22 mouse cellular contexts compared by ENCODE assay signal in genomic region chr3:34813046-34813625, GRCm38 (mm10).
DNase-seq lines count a peak whose midpoint lies in the region; ATAC-seq lines count a peak whose summit lies in the region.
"Had no signal": no experiment of that assay in that cellular context is flagged by ENCODE, and none has a peak within 500 bp of the region (broad histone marks: within the 10 kb centered on the region; RNA-seq: fewer than 3 reads in every experiment).

No protein-coding gene starts in this region.

- H3K27me3 ChIP-seq in forebrain, embryonic 14.5 days (replicated peaks; ENCODE audit: control insufficient read depth, insufficient read depth, low read length) = no peaks in the 10 kb centered on the region
- H3K27me3 ChIP-seq in forebrain, embryonic 15.5 days = no peaks in the 10 kb centered on the region
- H3K27me3 ChIP-seq in midbrain, embryonic 16.5 days (ENCODE audit: control insufficient read depth, insufficient read depth, low read depth, low read length) = no peaks in the 10 kb centered on the region
- H3K27me3 ChIP-seq in midbrain, embryonic 10.5 days (ENCODE audit: low read depth, poor library complexity, severe bottlenecking) = peaks cover 14% of the 10 kb centered on the region
- 0 out of 2 replicates have a peak, but pooled peaks cover 3% of the 10 kb centered on the region for H3K27me3 ChIP-seq in neural tube, embryonic 14.5 days (ENCODE audit: control insufficient read depth, insufficient read depth, low read length)

- H3K36me3 ChIP-seq in forebrain, embryonic 14.5 days (ENCODE audit: control insufficient read depth, insufficient read depth, low read length) = no peaks in the 10 kb centered on the region
- no peaks in the 10 kb centered on the region for H3K36me3 ChIP-seq in forebrain, embryonic 15.5 days
- H3K36me3 ChIP-seq in midbrain, embryonic 16.5 days (ENCODE audit: control insufficient read depth, insufficient read depth, low read length) = no peaks in the 10 kb centered on the region
- no peaks in the 10 kb centered on the region for H3K36me3 ChIP-seq in midbrain, embryonic 10.5 days
- no peaks in the 10 kb centered on the region for H3K36me3 ChIP-seq in neural tube, embryonic 14.5 days (ENCODE audit: control insufficient read depth, insufficient read depth, low read length)
- H3K36me3 ChIP-seq: embryonic facial prominence, embryonic 12.5 days; heart, embryonic 10.5 days; hindbrain, embryonic 13.5 days had no signal

- H3K9ac ChIP-seq in forebrain, embryonic 14.5 days (ENCODE audit: low read length) = no peak overlapping the region
- H3K9ac ChIP-seq in forebrain, embryonic 15.5 days (replicated peaks) = no peak overlapping the region
- H3K9ac ChIP-seq in midbrain, embryonic 16.5 days (ENCODE audit: low read depth, low read length) = no peak overlapping the region
- no peak overlapping the region for H3K9ac ChIP-seq in neural tube, embryonic 14.5 days (replicated peaks; ENCODE audit: low read depth, low read length)
- H3K9ac ChIP-seq: embryonic facial prominence, embryonic 12.5 days; hindbrain, embryonic 13.5 days had no signal

- H3K27ac ChIP-seq in forebrain, embryonic 14.5 days (ENCODE audit: low read depth, low read length) = no peak overlapping the region
- H3K27ac ChIP-seq in forebrain, embryonic 15.5 days (replicated peaks) = no peak overlapping the region
- no peak overlapping the region for H3K27ac ChIP-seq in midbrain, embryonic 16.5 days (ENCODE audit: low read length)
- no peak overlapping the region for H3K27ac ChIP-seq in midbrain, embryonic 10.5 days (replicated peaks)
- H3K27ac ChIP-seq in neural tube, embryonic 14.5 days (ENCODE audit: low read depth, low read length) = no peak overlapping the region
- H3K27ac ChIP-seq: embryonic facial prominence, embryonic 12.5 days; gastrocnemius, adult 2 months; heart, embryonic 10.5 days; hindbrain, embryonic 13.5 days; hindbrain, postnatal 0 days had no signal

- no peak overlapping the region for H3K4me3 ChIP-seq in forebrain, embryonic 14.5 days (ENCODE audit: low read depth, low read length)
- H3K4me3 ChIP-seq in forebrain, embryonic 15.5 days = no peak overlapping the region
- no peak overlapping the region for H3K4me3 ChIP-seq in midbrain, embryonic 16.5 days (ENCODE audit: low read depth, low read length)
- no peak overlapping the region for H3K4me3 ChIP-seq in midbrain, embryonic 10.5 days
- H3K4me3 ChIP-seq in neural tube, embryonic 14.5 days (ENCODE audit: low read depth, low read length) = no peak overlapping the region
- H3K4me3 ChIP-seq: embryonic facial prominence, embryonic 12.5 days; gastrocnemius, adult 2 months; heart, embryonic 10.5 days; hindbrain, embryonic 13.5 days had no signal

- DNase-seq in forebrain, embryonic 14.5 days (ENCODE audit: low spot score) = peak; percentile 53
- no peak for DNase-seq in midbrain, embryonic 10.5 days (ENCODE audit: low spot score)
- peak; percentile 29 for DNase-seq in forelimb bud, embryonic 11.5 days (ENCODE audit: low read depth, low spot score)
- no peak for DNase-seq in kidney, adult 11 months
- DNase-seq in gastrocnemius, postnatal 10 days = no peak
- DNase-seq: adrenal gland, adult 8-10 months; adrenal gland, postnatal 36 days; cerebellum, adult 11 months; cerebellum, adult 8-10 months; cerebellum, postnatal 14 days; embryo, embryonic 11 days; gastrocnemius, adult 2 months; gastrocnemius, postnatal 36 days; heart, adult 18-20 months; heart, postnatal 10 days had no signal

- H3K4me2 ChIP-seq in forebrain, embryonic 14.5 days (ENCODE audit: low read length) = no peak overlapping the region
- H3K4me2 ChIP-seq in forebrain, embryonic 15.5 days (replicated peaks) = no peak overlapping the region
- no peak overlapping the region for H3K4me2 ChIP-seq in midbrain, embryonic 16.5 days (ENCODE audit: low read length)
- no peak overlapping the region for H3K4me2 ChIP-seq in neural tube, embryonic 14.5 days (ENCODE audit: low read depth, low read length)
- H3K4me2 ChIP-seq: embryonic facial prominence, embryonic 12.5 days; hindbrain, embryonic 13.5 days had no signal

- H3K9me3 ChIP-seq in forebrain, embryonic 14.5 days (replicated peaks; ENCODE audit: control insufficient read depth, low read length) = no peaks in the 10 kb centered on the region
- H3K9me3 ChIP-seq in forebrain, embryonic 15.5 days = no peaks in the 10 kb centered on the region
- no peaks in the 10 kb centered on the region for H3K9me3 ChIP-seq in midbrain, embryonic 16.5 days (replicated peaks; ENCODE audit: control insufficient read depth, low read length, poor library complexity, severe bottlenecking)
- H3K9me3 ChIP-seq in midbrain, embryonic 10.5 days (replicated peaks) = no peaks in the 10 kb centered on the region
- H3K9me3 ChIP-seq in neural tube, embryonic 14.5 days (ENCODE audit: control insufficient read depth, low read length) = no peaks in the 10 kb centered on the region
- H3K9me3 ChIP-seq: embryonic facial prominence, embryonic 12.5 days; heart, embryonic 10.5 days; hindbrain, embryonic 13.5 days had no signal

- no peak for ATAC-seq in forebrain, embryonic 14.5 days
- ATAC-seq in forebrain, embryonic 15.5 days (replicated peaks) = no peak
- ATAC-seq in midbrain, embryonic 16.5 days = peak; percentile 32; the same call in 1 of the 2 replicates
- peak; percentile 68 for ATAC-seq in neural tube, embryonic 14.5 days (ENCODE audit: low read depth)
- ATAC-seq: hindbrain, postnatal 0 days had no signal

- H3K4me1 ChIP-seq in forebrain, embryonic 14.5 days (ENCODE audit: control insufficient read depth, insufficient read depth, low read length) = no peaks in the 10 kb centered on the region
- peaks cover 7% of the 10 kb centered on the region for H3K4me1 ChIP-seq in forebrain, embryonic 15.5 days
- H3K4me1 ChIP-seq in midbrain, embryonic 16.5 days (ENCODE audit: control insufficient read depth, insufficient read depth, low read length) = no peaks in the 10 kb centered on the region
- peaks cover 25% of the 10 kb centered on the region for H3K4me1 ChIP-seq in midbrain, embryonic 10.5 days
- no peaks in the 10 kb centered on the region for H3K4me1 ChIP-seq in neural tube, embryonic 14.5 days (ENCODE audit: control insufficient read depth, insufficient read depth, low read length)
- H3K4me1 ChIP-seq: heart, embryonic 10.5 days; hindbrain, embryonic 13.5 days had no signal

- 28% methylated on average over 9 of the region's 9 CpGs for WGBS in forebrain, embryonic 14.5 days
- 33% methylated on average over 9 of the region's 9 CpGs for WGBS in forebrain, embryonic 15.5 days
- WGBS in midbrain, embryonic 16.5 days = 52% methylated on average over 9 of the region's 9 CpGs
- 67% methylated on average over 9 of the region's 9 CpGs for WGBS in midbrain, embryonic 10.5 days
- 21% methylated on average over 9 of the region's 9 CpGs for WGBS in neural tube, embryonic 14.5 days

Comparison
In these comparisons a context has a peak if more than half of its experiments do, and no peak if none do; other contexts are left out.
1. ATAC-seq: peak in midbrain, embryonic 16.5 days (single experiment) and neural tube, embryonic 14.5 days (single experiment); none in forebrain, embryonic 14.5 days (single experiment) and forebrain, embryonic 15.5 days (single experiment).
2. DNase-seq: peak in forebrain, embryonic 14.5 days (single experiment) and forelimb bud, embryonic 11.5 days (single experiment); none in midbrain, embryonic 10.5 days (single experiment), kidney, adult 11 months (single experiment) and gastrocnemius, postnatal 10 days (single experiment).